Mouse (Mus musculus): ENCODE results near the gene Lxn. TPM values are rescaled to one million over a fixed set of nuclear protein-coding genes. Genes with fewer than 3 reads are reported as not detected.

The Lxn gene
- 10 to 100 TPM; 47.7 to 52.1 TPM for total RNA-seq (2021)

GRCm38 (mm10) chr3:67463450-67464372, at the start of gene Lxn:
TSS of gene Lxn (minus strand) at chr3:67463926.
- DNase-seq (ENCODE audit: extremely low spot score in 1 of 2, low spot score in 2 of 2) = peak; percentile 46 to 77
- intact Hi-C loops (cut with DNase I) = no loop called here

GRCm38 (mm10) chr3:67512807-67513206, 49.1 kb upstream of the Lxn start:
- intact Hi-C loops (cut with DNase I) = loop anchor here (5.0 kb wide), 1 partner anchor 534 kb away; no protein-coding TSS in a partner anchor
- DNase-seq (ENCODE audit: extremely low spot score in 1 of 2, low spot score in 2 of 2) = peak; percentile 74 to 76

GRCm38 (mm10) chr3:67508216-67508892, 44.6 kb upstream of the Lxn start:
- intact Hi-C loops (cut with DNase I) = no loop called here
- no peak for DNase-seq (ENCODE audit: extremely low spot score in 1 of 2, low spot score in 2 of 2)

- intact Hi-C loops (cut with DNase I) = no loop called here
- DNase-seq (ENCODE audit: extremely low spot score in 1 of 2, low spot score in 2 of 2) = no peak
Observed at GRCm38 (mm10) chr3:67505286-67505685, 41.6 kb upstream of the Lxn start.

GRCm38 (mm10) chr3:67503878-67504277, 40.2 kb upstream of the Lxn start:
- no peak for DNase-seq (ENCODE audit: extremely low spot score in 1 of 2, low spot score in 2 of 2)
- intact Hi-C loops (cut with DNase I) = no loop called here

GRCm38 (mm10) chr3:67499406-67499791, 35.7 kb upstream of the Lxn start:
- intact Hi-C loops (cut with DNase I) = no loop called here

GRCm38 (mm10) chr3:67498773-67499405, 35.2 kb upstream of the Lxn start:
- DNase-seq (ENCODE audit: extremely low spot score in 1 of 2, low spot score in 2 of 2) = no peak
- intact Hi-C loops (cut with DNase I) = no loop called here

More at GRCm38 (mm10) chr3:67499406-67499791, 35.7 kb upstream of the Lxn start:
- DNase-seq (ENCODE audit: extremely low spot score in 1 of 2, low spot score in 2 of 2) = no peak

- DNase-seq (ENCODE audit: extremely low spot score in 1 of 2, low spot score in 2 of 2) = no peak
- intact Hi-C loops (cut with DNase I) = no loop called here
Observed at GRCm38 (mm10) chr3:67497998-67498397, 34.3 kb upstream of the Lxn start.

- DNase-seq (ENCODE audit: extremely low spot score in 1 of 2, low spot score in 2 of 2) = no peak
Observed at GRCm38 (mm10) chr3:67496310-67496709, 32.6 kb upstream of the Lxn start.

GRCm38 (mm10) chr3:67493132-67493531, 29.4 kb upstream of the Lxn start:
- intact Hi-C loops (cut with DNase I) = no loop called here
- DNase-seq (ENCODE audit: extremely low spot score in 1 of 2, low spot score in 2 of 2) = no peak

More at GRCm38 (mm10) chr3:67496310-67496709, 32.6 kb upstream of the Lxn start:
- intact Hi-C loops (cut with DNase I) = no loop called here

GRCm38 (mm10) chr3:67492086-67492869, 28.6 kb upstream of the Lxn start:
- peak in 1 of 2 experiments; percentile 22 for DNase-seq (ENCODE audit: extremely low spot score in 1 of 2, low spot score in 2 of 2)
- intact Hi-C loops (cut with DNase I) = no loop called here

GRCm38 (mm10) chr3:67490156-67490555, 26.4 kb upstream of the Lxn start:
- DNase-seq (ENCODE audit: extremely low spot score in 1 of 2, low spot score in 2 of 2) = no peak
- intact Hi-C loops (cut with DNase I) = no loop called here

GRCm38 (mm10) chr3:67485233-67485632, 21.5 kb upstream of the Lxn start:
- intact Hi-C loops (cut with DNase I) = no loop called here
- DNase-seq (ENCODE audit: extremely low spot score in 1 of 2, low spot score in 2 of 2) = no peak

GRCm38 (mm10) chr3:67482400-67482799, 18.7 kb upstream of the Lxn start:
- intact Hi-C loops (cut with DNase I) = no loop called here
- DNase-seq (ENCODE audit: extremely low spot score in 1 of 2, low spot score in 2 of 2) = no peak

GRCm38 (mm10) chr3:67479806-67480205, 16.1 kb upstream of the Lxn start:
- no peak for DNase-seq (ENCODE audit: extremely low spot score in 1 of 2, low spot score in 2 of 2)
- intact Hi-C loops (cut with DNase I) = loop anchor here (5.0 kb wide), 1 partner anchor 48 kb away; the partner anchor contains the start of gene Gfm1

- intact Hi-C loops (cut with DNase I) = no loop called here
Observed at GRCm38 (mm10) chr3:67473438-67473837, 9.7 kb upstream of the Lxn start.

GRCm38 (mm10) chr3:67471408-67472127, 7.8 kb upstream of the Lxn start:
- DNase-seq (ENCODE audit: extremely low spot score in 1 of 2, low spot score in 2 of 2) = no peak
- intact Hi-C loops (cut with DNase I) = no loop called here

More at GRCm38 (mm10) chr3:67473438-67473837, 9.7 kb upstream of the Lxn start:
- no peak for DNase-seq (ENCODE audit: extremely low spot score in 1 of 2, low spot score in 2 of 2)

- DNase-seq (ENCODE audit: extremely low spot score in 1 of 2, low spot score in 2 of 2) = no peak
- intact Hi-C loops (cut with DNase I) = no loop called here
Observed at GRCm38 (mm10) chr3:67467281-67467680, 3.6 kb upstream of the Lxn start.
